Mouse (Mus musculus) T-helper 2 cell (primary cell): ENCODE results near the gene Aunip.

Experiments
- in situ Hi-C: fragments of 300-600 bp; cut with MboI, MseI; formaldehyde crosslinking; loops from one replicate; pipeline ENCODE4 v1.15.1; 2025; ENCODE audit warnings: high pct_unique_total_duplicates

The Aunip gene

GRCm38 (mm10) chr4:134551494-134552316, 40.9 kb downstream of the Aunip start, which contains the start of gene Selenon:
Gene Selenon (minus strand): TSS chr4:134552166.
- in situ Hi-C loops = no loop called here

DNA sequence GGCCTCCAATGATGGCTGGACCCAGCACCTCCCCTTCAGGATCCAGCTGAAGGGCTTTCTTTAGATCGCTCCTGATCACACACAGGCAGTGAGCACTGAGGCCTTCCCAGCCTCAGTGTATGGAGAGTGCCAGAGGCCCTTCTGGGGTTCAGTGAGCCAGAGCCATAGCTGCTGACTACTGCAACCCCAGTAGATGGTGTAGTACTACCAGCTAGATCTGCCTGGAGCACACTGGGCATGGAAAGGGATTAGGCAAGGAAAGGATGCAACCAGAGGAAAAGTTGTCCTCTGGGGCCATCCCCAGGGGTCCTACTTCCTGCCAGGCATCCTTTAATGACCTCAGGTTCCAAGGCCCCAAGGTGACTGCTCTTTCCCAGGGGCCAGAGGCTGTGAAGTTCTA, 42.8 kb downstream of the Aunip start:
- in situ Hi-C loops = no loop called here

DNA sequence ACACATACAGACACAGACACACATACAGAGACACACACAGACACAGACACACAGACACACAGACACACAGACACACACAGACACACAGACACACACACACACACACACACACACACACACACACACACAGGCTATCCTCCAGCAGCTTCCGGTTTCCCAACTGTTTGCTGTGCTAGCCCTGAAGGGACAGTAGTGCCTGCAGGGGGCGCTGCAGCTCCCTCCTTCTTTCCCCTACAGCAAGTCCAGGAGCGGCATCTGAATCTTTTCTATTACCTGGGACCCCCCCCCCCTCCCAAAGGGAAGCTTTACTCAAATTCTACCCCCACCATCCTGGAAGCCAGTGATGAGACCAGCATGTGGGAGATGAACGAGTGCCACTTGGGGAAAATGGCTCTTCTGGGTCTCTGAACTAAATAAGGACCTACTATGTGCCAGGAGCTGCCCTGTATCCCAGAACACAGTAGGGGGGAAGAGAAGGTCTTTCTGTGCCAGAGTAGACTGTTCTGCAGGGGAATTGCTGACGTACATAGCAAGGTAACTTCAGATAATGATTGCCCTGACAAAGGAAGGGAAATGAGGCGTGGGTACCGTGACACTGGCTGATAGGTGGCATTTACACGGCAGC, 45.3 kb downstream of the Aunip start:
- in situ Hi-C loops = no loop called here

GRCm38 (mm10) chr4:134557626-134558249, 46.9 kb downstream of the Aunip start:
- in situ Hi-C loops = no loop called here

GRCm38 (mm10) chr4:134558570-134559113, 47.8 kb downstream of the Aunip start:
- in situ Hi-C loops = no loop called here

GRCm38 (mm10) chr4:134559154-134559553, 48.4 kb downstream of the Aunip start:
- in situ Hi-C loops = no loop called here

GRCm38 (mm10) chr4:134560699-134561098, 49.9 kb downstream of the Aunip start:
- in situ Hi-C loops = no loop called here

- in situ Hi-C loops = no loop called here
Measured at GRCm38 (mm10) chr4:134562014-134562413, 51.2 kb downstream of the Aunip start.

- in situ Hi-C loops = no loop called here
Measured at GRCm38 (mm10) chr4:134563624-134564023, 52.8 kb downstream of the Aunip start.

GRCm38 (mm10) chr4:134564093-134564492, 53.3 kb downstream of the Aunip start:
- in situ Hi-C loops = no loop called here

GRCm38 (mm10) chr4:134567377-134568226, 56.8 kb downstream of the Aunip start:
- in situ Hi-C loops = no loop called here

DNA sequence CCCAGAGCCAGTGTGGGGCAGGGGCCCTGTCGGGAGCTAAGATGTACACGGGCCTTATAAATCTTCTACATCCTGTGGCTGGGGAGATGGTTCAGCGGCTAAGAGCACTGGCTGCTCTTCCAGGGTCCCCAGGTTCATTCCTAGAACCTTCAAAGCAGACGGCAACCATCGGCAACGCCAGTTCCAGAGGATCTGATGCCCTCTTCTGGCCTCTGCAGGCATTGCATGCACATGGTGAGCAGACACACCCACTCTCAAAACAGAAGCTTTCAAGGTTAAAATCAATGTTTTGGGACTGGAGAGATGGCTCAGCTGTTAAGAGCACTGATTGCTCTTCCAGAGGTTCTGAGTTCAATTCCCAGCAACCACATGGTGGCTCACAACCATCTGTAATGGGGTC, 58.4 kb downstream of the Aunip start:
- in situ Hi-C loops = no loop called here

- in situ Hi-C loops = no loop called here
Measured at GRCm38 (mm10) chr4:134569831-134570230, 59.0 kb downstream of the Aunip start.

DNA sequence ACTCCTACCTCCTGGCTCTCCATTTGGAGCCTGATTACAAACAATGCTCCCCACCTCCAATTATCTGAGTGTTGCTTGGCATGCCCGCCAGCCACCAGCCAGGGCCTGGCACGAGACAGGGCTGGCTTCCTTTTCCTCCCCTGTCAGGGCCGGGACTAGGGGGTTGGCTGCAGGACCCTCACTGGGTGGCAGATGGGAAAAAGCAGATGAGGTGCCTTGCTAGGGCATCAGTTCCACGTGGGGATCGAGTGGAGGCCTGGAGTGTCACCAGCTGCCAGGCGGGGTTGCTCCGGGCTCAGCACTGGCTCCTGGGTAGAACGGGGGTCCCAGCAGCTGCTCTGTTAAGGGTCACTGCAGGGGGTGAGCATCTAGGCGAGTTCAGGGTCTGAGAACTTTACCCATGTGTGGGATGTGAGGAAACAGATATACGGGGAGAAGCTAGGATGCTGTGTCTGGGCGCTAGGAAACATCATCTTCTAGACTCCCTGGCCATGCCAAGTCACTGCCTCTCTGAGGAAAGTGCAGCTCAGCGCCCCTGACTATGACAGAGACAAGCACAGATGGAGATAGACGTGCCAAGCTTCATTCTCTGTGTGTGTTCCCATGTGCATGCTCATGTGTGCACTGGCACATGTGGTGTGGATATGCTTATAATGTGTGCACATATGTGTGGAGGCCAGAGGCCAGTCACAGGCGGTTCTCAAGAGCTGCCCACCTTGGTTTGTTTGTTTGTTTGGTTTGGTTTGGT, 60.1 kb downstream of the Aunip start:
- in situ Hi-C loops = no loop called here

DNA sequence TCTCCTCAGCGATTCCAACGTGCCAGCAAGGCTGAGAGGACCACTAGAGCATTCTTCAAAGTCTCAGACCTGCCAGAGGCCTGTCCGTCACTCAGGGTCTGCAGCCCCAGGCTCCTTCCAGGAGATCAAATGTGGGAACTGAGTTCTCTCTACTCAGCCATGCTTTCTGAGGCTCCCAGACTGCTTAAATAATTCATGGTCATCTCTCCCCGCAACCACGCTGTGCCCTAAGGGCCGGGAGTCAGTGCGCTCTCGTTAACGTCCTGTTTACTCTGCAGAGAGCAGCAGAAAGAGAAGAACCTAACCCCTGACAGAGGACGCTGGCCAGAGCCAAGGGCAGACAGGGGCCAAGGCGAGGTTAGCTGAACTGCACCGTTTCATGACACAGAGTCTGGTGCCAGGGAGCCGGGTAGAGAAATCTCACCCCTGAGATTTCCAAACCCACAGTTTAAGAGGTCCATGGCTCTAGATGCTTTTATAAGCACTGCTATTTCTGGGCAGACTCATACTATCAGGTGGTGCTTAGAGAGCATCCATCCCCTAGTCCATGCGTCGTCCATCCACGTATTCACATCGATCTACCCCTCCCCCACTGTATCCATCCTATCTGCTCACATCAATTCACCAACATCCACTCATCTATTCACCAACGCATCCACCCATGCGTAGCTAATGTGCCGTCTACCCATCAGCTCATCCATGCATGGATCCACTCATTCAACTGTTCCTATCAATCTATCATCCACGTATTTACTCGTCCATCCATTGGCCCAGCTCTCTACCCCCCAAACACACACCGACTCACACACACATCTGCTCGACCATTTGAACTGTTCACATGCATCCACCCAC, 61.9 kb downstream of the Aunip start:
- in situ Hi-C loops = no loop called here
